9 mouse cellular contexts compared by ENCODE assay signal in genomic region chr14:28507011-28507410, GRCm38 (mm10). TPM values are rescaled to one million over a fixed set of nuclear protein-coding genes. Genes with fewer than 3 reads are reported as not detected.
A peak's percentile ranks its signal among the peaks of the same experiment; 100 is the strongest.
DNase-seq lines count a peak whose midpoint lies in the region; ATAC-seq lines count a peak whose summit lies in the region.
"Had no signal": no experiment of that assay in that cellular context is flagged by ENCODE, and none has a peak within 500 bp of the region (broad histone marks: within the 10 kb centered on the region; RNA-seq: fewer than 3 reads in every experiment).

No protein-coding gene starts in this region.

- H3K4me1 ChIP-seq in heart, embryonic 14.5 days (ENCODE audit: control insufficient read depth in 2 of 2, insufficient read depth in 2 of 2, low read length in 2 of 2) = peaks cover 13 to 28% of the 10 kb centered on the region in 2 experiments; a peak in 3 of 4 replicates
- peaks cover 67% of the 10 kb centered on the region for H3K4me1 ChIP-seq in embryonic facial prominence, embryonic 10.5 days
- H3K4me1 ChIP-seq in hindbrain, embryonic 12.5 days = peaks cover 52% of the 10 kb centered on the region
- H3K4me1 ChIP-seq in midbrain, embryonic 12.5 days = peaks cover 45% of the 10 kb centered on the region

- H3K4me2 ChIP-seq in heart, embryonic 14.5 days (ENCODE audit: low read length) = peak overlapping the region; percentile 97
- peak overlapping the region; percentile 87 for H3K4me2 ChIP-seq in hindbrain, embryonic 12.5 days (replicated peaks)
- H3K4me2 ChIP-seq in midbrain, embryonic 12.5 days (replicated peaks) = peak overlapping the region; percentile 91

- peaks cover 1% of the 10 kb centered on the region; the same call in 1 of the 2 replicates for H3K36me3 ChIP-seq in heart, embryonic 14.5 days (ENCODE audit: control insufficient read depth, insufficient read depth, low read length)
- no peaks in the 10 kb centered on the region for H3K36me3 ChIP-seq in embryonic facial prominence, embryonic 10.5 days (replicated peaks)
- no peaks in the 10 kb centered on the region for H3K36me3 ChIP-seq in hindbrain, embryonic 12.5 days
- H3K36me3 ChIP-seq in midbrain, embryonic 12.5 days = no peaks in the 10 kb centered on the region

- WGBS in heart, embryonic 14.5 days = under 1% methylated on average over 15 of the region's 15 CpGs
- under 1% methylated on average over 15 of the region's 15 CpGs for WGBS in embryonic facial prominence, embryonic 10.5 days
- WGBS in hindbrain, embryonic 12.5 days = under 1% methylated on average over 15 of the region's 15 CpGs
- under 1% methylated on average over 15 of the region's 15 CpGs for WGBS in midbrain, embryonic 12.5 days

- no peak for ATAC-seq in heart, embryonic 14.5 days (ENCODE audit: insufficient number of reproducible peaks, insufficient read depth, low FRiP score, low read depth)
- ATAC-seq in hindbrain, embryonic 12.5 days (ENCODE audit: low FRiP score) = no peak
- no peak for ATAC-seq in midbrain, embryonic 12.5 days (ENCODE audit: low FRiP score, low read depth)

- intact Hi-C loops in heart, postnatal 25 days (cut with DNase I) = loop anchor here (5.0 to 10.0 kb wide), 4 partner anchors 245 to 588 kb away; no protein-coding TSS in a partner anchor

- H3K9ac ChIP-seq in heart, embryonic 14.5 days (ENCODE audit: low read length) = peak overlapping the region; percentile 93
- H3K9ac ChIP-seq in hindbrain, embryonic 12.5 days = peak overlapping the region; percentile 83
- peak overlapping the region; percentile 61 for H3K9ac ChIP-seq in midbrain, embryonic 12.5 days (replicated peaks)

- peak overlapping the region; percentile 58 to 82 for H3K4me3 ChIP-seq in heart, embryonic 14.5 days (ENCODE audit: control insufficient read depth in 1 of 2, insufficient read depth in 1 of 2, low read depth in 1 of 2, low read length in 2 of 2)
- peak overlapping the region; percentile 79 for H3K4me3 ChIP-seq in embryonic facial prominence, embryonic 10.5 days
- H3K4me3 ChIP-seq in hindbrain, embryonic 12.5 days = peak overlapping the region; percentile 65
- H3K4me3 ChIP-seq in midbrain, embryonic 12.5 days = peak overlapping the region; percentile 52

- no peaks in the 10 kb centered on the region for H3K9me3 ChIP-seq in heart, embryonic 14.5 days (ENCODE audit: control insufficient read depth, low read length)
- no peaks in the 10 kb centered on the region for H3K9me3 ChIP-seq in embryonic facial prominence, embryonic 10.5 days
- no peaks in the 10 kb centered on the region for H3K9me3 ChIP-seq in hindbrain, embryonic 12.5 days (replicated peaks)
- H3K9me3 ChIP-seq in midbrain, embryonic 12.5 days = no peaks in the 10 kb centered on the region

- no peak for DNase-seq in heart, postnatal 25 days (ENCODE audit: low spot score)
- DNase-seq in embryonic facial prominence, embryonic 10.5 days (ENCODE audit: low spot score) = no peak
- no peak for DNase-seq in adipocyte (ENCODE audit: low spot score)
- no peak for DNase-seq in spleen, adult 12 weeks (ENCODE audit: low spot score)
- no peak for DNase-seq in right cerebral cortex, postnatal 36 days (ENCODE audit: low spot score in 2 of 2)
- DNase-seq: cerebellum, adult 11-12 months had no signal

- H3K27ac ChIP-seq in heart, embryonic 14.5 days (replicated peaks in 1 of 2; ENCODE audit: control insufficient read depth in 1 of 2, insufficient read depth in 1 of 2, low read depth in 2 of 2, low read length in 2 of 2) = peak overlapping the region; percentile 91 to 94
- H3K27ac ChIP-seq in embryonic facial prominence, embryonic 10.5 days (replicated peaks) = peak overlapping the region; percentile 99
- peak overlapping the region; percentile 89 for H3K27ac ChIP-seq in hindbrain, embryonic 12.5 days
- H3K27ac ChIP-seq in midbrain, embryonic 12.5 days (replicated peaks) = peak overlapping the region; percentile 80

- peaks cover 13% of the 10 kb centered on the region for H3K27me3 ChIP-seq in heart, embryonic 14.5 days (ENCODE audit: control insufficient read depth, insufficient read depth, low read length)
- H3K27me3 ChIP-seq in embryonic facial prominence, embryonic 10.5 days (replicated peaks; ENCODE audit: low read depth, poor library complexity, severe bottlenecking) = peaks cover 36% of the 10 kb centered on the region
- peaks cover 33% of the 10 kb centered on the region for H3K27me3 ChIP-seq in hindbrain, embryonic 12.5 days
- peaks cover 72% of the 10 kb centered on the region for H3K27me3 ChIP-seq in midbrain, embryonic 12.5 days

RNA-seq across cellular contexts. Expression of gene Wnt5a, which starts 2.5 kb away (rescaled TPM):
- 15.3 and 17.7 TPM in 2 replicates for polyA plus RNA-seq in heart, embryonic 14.5 days (2014; fragmentation: Nextera tagmentation; extraction: Ambion mirVana)
- total RNA-seq in heart, postnatal 25 days (2021) = 10 to 100 TPM; 17.8 to 19.8 TPM
- 37.2 and 40.4 TPM in 2 replicates for polyA plus RNA-seq in embryonic facial prominence, embryonic 10.5 days (2016; fragmentation: Nextera tagmentation; extraction: Ambion mirVana)
- 55.4 and 72.7 TPM in 2 replicates for polyA plus RNA-seq in hindbrain, embryonic 12.5 days (2016; fragmentation: Nextera tagmentation; extraction: Ambion mirVana)
- 19.3 and 22.5 TPM in 2 replicates for polyA plus RNA-seq in midbrain, embryonic 12.5 days (2016; fragmentation: Nextera tagmentation; extraction: Ambion mirVana)
